Mouse (Mus musculus) left cerebral cortex, adult 18-20 months (tissue): ENCODE results near the gene Junb. TPM values are rescaled to one million over a fixed set of nuclear protein-coding genes. Genes with fewer than 3 reads are reported as not detected.

Source experiments
- DNase-seq, 2 experiments: peaks; one replicate each; pipeline ENCODE4 v3.0.0; 2021 to 2022; ENCODE audit warnings: low spot score in 2 of 2, mixed read lengths in 1 of 2
- total RNA-seq, 2 experiments: library from RNA; stranded (reverse); gene quantifications; 2 replicates each; pipeline ENCODE4 v1.2.3; 2021

The Junb gene
- total RNA-seq, 2 experiments from 2014 or later: 119 to 130 TPM

GRCm38 (mm10) chr8:84974543-84975142 is 3.9 kb downstream of the Junb start:
- DNase-seq: no peak

GRCm38 (mm10) chr8:84973803-84974542 is 4.5 kb downstream of the Junb start:
- peak; percentile 35 to 43 for DNase-seq

- no peak for DNase-seq
Observed at GRCm38 (mm10) chr8:84973079-84973478, 5.4 kb downstream of the Junb start.

- DNase-seq: no peak
Observed at GRCm38 (mm10) chr8:84970913-84971312, 7.6 kb downstream of the Junb start.

GRCm38 (mm10) chr8:84970135-84970790 is 8.3 kb downstream of the Junb start:
- DNase-seq: no peak

GRCm38 (mm10) chr8:84969241-84970134 is 9.0 kb downstream of the Junb start, which contains the start of the genes Gm49661, Prdx2 and Rnaseh2a:
Gm49661 (minus strand) TSS chr8:84969433.
Prdx2 (plus strand) TSS chr8:84969587.
Rnaseh2a (minus strand) TSS chr8:84969767.
- DNase-seq: peak; percentile 69 to 78

- DNase-seq: no peak
Observed at GRCm38 (mm10) chr8:84968650-84969049, 9.9 kb downstream of the Junb start.

GRCm38 (mm10) chr8:84967532-84968304 is 10.8 kb downstream of the Junb start:
- DNase-seq: no peak

GRCm38 (mm10) chr8:84966603-84967002 is 11.9 kb downstream of the Junb start:
- DNase-seq: no peak

- peak; percentile 90 to 94 for DNase-seq
Observed at GRCm38 (mm10) chr8:84965731-84966291, 12.7 kb downstream of the Junb start.

- DNase-seq: no peak
Observed at GRCm38 (mm10) chr8:84963952-84964351, 14.6 kb downstream of the Junb start.

- DNase-seq: no peak
Observed at GRCm38 (mm10) chr8:84959811-84960210, 18.7 kb downstream of the Junb start.

- DNase-seq: peak; percentile 76 to 84
Observed at GRCm38 (mm10) chr8:84956768-84957167, 21.8 kb downstream of the Junb start.

GRCm38 (mm10) chr8:84952612-84953255 is 25.8 kb downstream of the Junb start:
- no peak for DNase-seq

GRCm38 (mm10) chr8:84949753-84950152 is 28.8 kb downstream of the Junb start:
- no peak for DNase-seq

- DNase-seq: no peak
Observed at GRCm38 (mm10) chr8:84947241-84947545, 31.3 kb downstream of the Junb start.

GRCm38 (mm10) chr8:84946528-84947240 is 31.8 kb downstream of the Junb start, which contains the start of gene Rtbdn:
Rtbdn (plus strand) TSS chr8:84946991.
- DNase-seq: no peak

- DNase-seq: peak in 1 of 2 experiments; percentile 58
Observed at GRCm38 (mm10) chr8:84945633-84946527, 32.6 kb downstream of the Junb start.
